Mouse (Mus musculus) lung, postnatal 25 days (tissue): ENCODE results near the gene Serpinb9b.

ENCODE experiments used
- DNase-seq: peaks from one replicate; pipeline ENCODE4 v3.0.0; 2022; ENCODE audit warnings: low spot score

The Serpinb9b gene

GRCm38 (mm10) chr13:33047234-33047633 is 20.0 kb downstream of the Serpinb9b start:
- no peak for DNase-seq

- DNase-seq, result no peak
Measured at GRCm38 (mm10) chr13:33048187-33048586, 21.0 kb downstream of the Serpinb9b start.

GRCm38 (mm10) chr13:33051697-33052096 is 24.5 kb downstream of the Serpinb9b start:
- no peak for DNase-seq

GRCm38 (mm10) chr13:33063048-33063447 is 35.8 kb downstream of the Serpinb9b start:
- no peak for DNase-seq

GRCm38 (mm10) chr13:33067387-33067977 is 40.3 kb downstream of the Serpinb9b start:
- DNase-seq, result no peak

- DNase-seq, result no peak
Measured at GRCm38 (mm10) chr13:33068164-33068563, 40.9 kb downstream of the Serpinb9b start.

- no peak for DNase-seq
Measured at GRCm38 (mm10) chr13:33071776-33072175, 44.6 kb downstream of the Serpinb9b start.

- DNase-seq, result peak; percentile 73
Measured at GRCm38 (mm10) chr13:33074029-33074428, 46.8 kb downstream of the Serpinb9b start.

- DNase-seq, result no peak
Measured at GRCm38 (mm10) chr13:33076247-33076646, 49.0 kb downstream of the Serpinb9b start.

GRCm38 (mm10) chr13:33077026-33077685 is 49.9 kb downstream of the Serpinb9b start:
- DNase-seq, result no peak

- no peak for DNase-seq
Measured at GRCm38 (mm10) chr13:33078056-33078705, 51.0 kb downstream of the Serpinb9b start, which contains the start of gene Serpinb1b. Gene Serpinb1b, plus strand, starts transcription at chr13:33078575.

- peak; percentile 51 for DNase-seq
Measured at GRCm38 (mm10) chr13:33079391-33079790, 52.2 kb downstream of the Serpinb9b start.

- peak; percentile 40 for DNase-seq
Measured at GRCm38 (mm10) chr13:33080356-33080755, 53.1 kb downstream of the Serpinb9b start.

GRCm38 (mm10) chr13:33083834-33084233 is 56.6 kb downstream of the Serpinb9b start:
- no peak for DNase-seq

- DNase-seq, result no peak
Measured at GRCm38 (mm10) chr13:33084975-33085694, 57.9 kb downstream of the Serpinb9b start.

- peak; percentile 60 for DNase-seq
Measured at GRCm38 (mm10) chr13:33085695-33086432, 58.6 kb downstream of the Serpinb9b start.

GRCm38 (mm10) chr13:33089566-33089965 is 62.4 kb downstream of the Serpinb9b start:
- no peak for DNase-seq

- DNase-seq, result no peak
Measured at GRCm38 (mm10) chr13:33090546-33090945, 63.3 kb downstream of the Serpinb9b start.

GRCm38 (mm10) chr13:33091306-33091705 is 64.1 kb downstream of the Serpinb9b start:
- no peak for DNase-seq
